ENCODE assay signal across 8 mouse cellular contexts in the genomic region with DNA sequence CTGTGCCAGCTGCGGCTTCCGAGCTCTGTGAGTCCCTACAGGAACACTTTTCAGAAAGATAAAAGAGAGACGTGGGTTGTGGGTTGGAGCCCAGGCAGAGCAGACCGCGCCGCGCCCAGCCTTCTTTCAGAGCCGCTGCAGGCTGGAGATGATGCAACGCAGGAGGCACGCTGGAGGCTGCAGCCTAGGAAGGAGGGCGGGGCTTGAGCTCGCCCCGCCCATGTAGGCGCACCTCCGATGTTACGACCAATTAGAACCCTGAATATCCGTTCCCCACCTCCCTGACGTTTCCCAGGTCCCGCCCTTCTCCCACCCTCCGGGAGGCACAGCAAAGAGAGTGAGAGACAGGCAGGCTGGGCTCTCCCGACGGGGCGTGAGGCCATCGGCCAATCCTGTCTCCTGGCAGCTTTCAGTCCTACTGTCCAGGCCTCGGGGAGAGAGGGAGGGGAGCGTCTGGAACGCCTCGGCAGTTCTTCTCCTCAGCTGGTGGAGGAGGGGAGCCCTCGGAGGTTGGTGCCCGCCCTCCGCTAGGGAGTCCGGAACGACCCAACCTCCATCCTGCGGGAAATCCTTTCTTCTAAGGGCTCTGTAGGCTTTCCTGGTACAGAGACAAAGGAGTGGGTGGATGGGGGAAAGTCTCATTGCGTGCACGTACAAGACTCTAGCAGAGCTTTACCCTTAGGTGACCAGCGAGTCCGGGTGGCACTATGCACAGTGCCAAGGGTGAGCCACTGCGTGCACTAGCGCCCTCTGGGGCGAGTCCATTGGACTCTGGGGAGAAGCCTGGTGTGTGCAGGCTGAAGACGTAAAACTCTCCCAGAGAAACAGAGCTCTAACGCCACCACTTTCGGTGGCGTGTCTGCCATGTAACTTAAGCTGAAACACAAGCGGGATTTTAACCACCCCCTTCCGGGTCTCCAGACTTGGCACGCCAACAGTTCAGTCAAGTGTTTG. TPM values are rescaled to one million over a fixed set of nuclear protein-coding genes. Genes with fewer than 3 reads are reported as not detected.
A peak's percentile ranks its signal among the peaks of the same experiment; 100 is the strongest.
DNase-seq lines count a peak whose midpoint lies in the region; ATAC-seq and TF ChIP-seq lines count a peak whose summit lies in the region.

Gene Slc1a4 (minus strand): TSS at position 153 of the 954 bp plus-strand sequence.

- under 1% methylated on average over 48 of the region's 48 CpGs for WGBS in forebrain, embryonic 15.5 days
- under 1% methylated on average over 48 of the region's 48 CpGs for WGBS in lung, adult 2 months

- peak; percentile 99 for DNase-seq in ES-E14 (ENCODE audit: low read depth, low spot score)
- DNase-seq in cerebellum, adult 11-12 months = peak; percentile 97
- DNase-seq in heart, postnatal 25 days (ENCODE audit: low spot score) = peak; percentile 92
- DNase-seq in layer of hippocampus, adult 18-20 months (ENCODE audit: low spot score in 2 of 2) = peak; percentile 89 to 96
- DNase-seq in lung, adult 2 months = peak; percentile 91
- peak; percentile 85 to 91 for DNase-seq in thymus, adult 18-20 months

- peak; percentile 83; the same call in 1 of the 2 replicates for TF ChIP-seq POLR2A in lung, adult 2 months (IDR thresholded peaks at IDR 0.05; ENCODE audit: borderline replicate concordance, extremely low read depth, low read depth, low read length)

- TF ChIP-seq CTCF in lung, adult 2 months (IDR thresholded peaks at IDR 0.05; ENCODE audit: insufficient read depth, low read length) = peak; percentile 75

- no peaks in the 10 kb centered on the region for H3K27me3 ChIP-seq in forebrain, embryonic 15.5 days

- H3K4me1 ChIP-seq in ES-E14 (ENCODE audit: control insufficient read depth in 2 of 2, insufficient read depth in 2 of 2, low read length in 2 of 2, poor library complexity in 1 of 2) = peaks cover 0 to 11% of the 10 kb centered on the region in 2 experiments; a peak in 2 of 4 replicates
- H3K4me1 ChIP-seq in forebrain, embryonic 15.5 days = peaks cover 37% of the 10 kb centered on the region
- H3K4me1 ChIP-seq in lung, adult 2 months (ENCODE audit: control insufficient read depth, insufficient read depth, low read length) = no peaks in the 10 kb centered on the region

- H3K27ac ChIP-seq in ES-E14 (ENCODE audit: insufficient read depth, low read depth, low read length, poor library complexity, severe bottlenecking) = peak within 1 kb of the TSS; percentile 64; the same call in 1 of the 2 replicates
- H3K27ac ChIP-seq in forebrain, embryonic 15.5 days (replicated peaks) = peak within 1 kb of the TSS; percentile 98

- H3K4me2 ChIP-seq in forebrain, embryonic 15.5 days (replicated peaks) = peak within 1 kb of the TSS; percentile 74

- peak within 1 kb of the TSS; percentile 82 for H3K9ac ChIP-seq in ES-E14 (ENCODE audit: insufficient read depth, low read depth, low read length, poor library complexity, severe bottlenecking)
- peak within 1 kb of the TSS; percentile 82 for H3K9ac ChIP-seq in forebrain, embryonic 15.5 days (replicated peaks)

- ATAC-seq in forebrain, embryonic 15.5 days (replicated peaks) = peak; percentile 99
- peak; percentile 87 for ATAC-seq in neutrophil, adult 5-6 weeks (ENCODE audit: extremely low read depth, insufficient number of reproducible peaks, low FRiP score, poor library complexity, severe bottlenecking)

- peak within 1 kb of the TSS; percentile 81 to 90 for H3K4me3 ChIP-seq in ES-E14 (ENCODE audit: insufficient read depth in 1 of 2, low read depth in 1 of 2, low read length in 2 of 2, poor library complexity in 1 of 2, severe bottlenecking in 1 of 2)
- peak within 1 kb of the TSS; percentile 71 for H3K4me3 ChIP-seq in forebrain, embryonic 15.5 days
- peak within 1 kb of the TSS; percentile 71 for H3K4me3 ChIP-seq in lung, adult 2 months (replicated peaks; ENCODE audit: extremely low read depth, low read depth, low read length)

- H3K36me3 ChIP-seq in ES-E14 (ENCODE audit: control insufficient read depth, insufficient read depth, low read length, poor library complexity, severe bottlenecking) = no peaks in the 10 kb centered on the region
- H3K36me3 ChIP-seq in forebrain, embryonic 15.5 days = no peaks in the 10 kb centered on the region

- in situ Hi-C loops in ES-E14 (cut with MboI; ENCODE audit: low sequenced_read_pairs in 2 of 2, unreplicated experiment in 2 of 2) = no loop called here

- intact Hi-C loops in heart, postnatal 25 days (cut with DNase I) = loop anchor here (2.0 to 5.0 kb wide), 5 partner anchors 69 to 209 kb away; partner anchors contain the start of genes Rab1a and Sertad2

- no peaks in the 10 kb centered on the region for H3K9me3 ChIP-seq in ES-E14 (ENCODE audit: control insufficient read depth, insufficient read depth, low read depth, low read length)
- no peaks in the 10 kb centered on the region for H3K9me3 ChIP-seq in forebrain, embryonic 15.5 days

TF ChIP-seq in ES-E14, 5 proteins besides CTCF, POLR2A, EP300 and RAD21:
- TF ChIP-seq HCFC1 (IDR thresholded peaks at IDR 0.05; ENCODE audit: borderline replicate concordance, insufficient read depth, low read length) (no peak), ZNF384 (IDR thresholded peaks at IDR 0.05; ENCODE audit: low read depth, low read length) (no peak), MAFK (IDR thresholded peaks at IDR 0.05; ENCODE audit: insufficient read depth, low read depth, low read length) (no peak), ZC3H11A (IDR thresholded peaks at IDR 0.05; ENCODE audit: borderline replicate concordance, low read depth, low read length) (no peak), CHD2 (IDR thresholded peaks at IDR 0.05; ENCODE audit: low read depth, low read length) (no peak)

RNA-seq across cellular contexts. Expression of gene Slc1a4, which starts in this region (rescaled TPM):
- 35.2 and 80.4 TPM in 2 replicates for total RNA-seq in ES-E14 (2012; rRNA removed)
- 43.8 and 46.7 TPM in 2 replicates for polyA plus RNA-seq in forebrain, embryonic 15.5 days (2015; fragmentation: Nextera tagmentation; extraction: Ambion mirVana)
- 1 to 10 TPM; 1.7 TPM for total RNA-seq in heart, postnatal 25 days (2021)
- total RNA-seq in layer of hippocampus, adult 18-20 months (2021) = 10 to 100 TPM; 37.1 to 38.7 TPM
- polyA plus RNA-seq in lung, adult 2 months (2012; rRNA removed) = 7.5 and 12.5 TPM in 2 replicates
- total RNA-seq in neutrophil, adult 5-6 weeks (2017) = 0.12 TPM in 1 of 2 replicates, not detected in the other

Comparison
In these comparisons a context has a peak if more than half of its experiments do, and no peak if none do; other contexts are left out.
1. Peak in every context shown above with its lines: DNase-seq, ATAC-seq, H3K4me3 ChIP-seq and H3K27ac ChIP-seq.
2. RNA of gene Slc1a4 (total RNA-seq): 37.1 to 38.7 TPM in layer of hippocampus, adult 18-20 months and 35.2 to 80.4 TPM in ES-E14; 1.7 TPM in heart, postnatal 25 days and 0.12 TPM in neutrophil, adult 5-6 weeks; every median in the first group is over 10 times any median in the second.
3. Peak in ATAC-seq in neutrophil, adult 5-6 weeks; RNA of the gene not detected or under 1 TPM.